Mouse (Mus musculus) gastrocnemius, postnatal 4 days (tissue): ENCODE data around the gene Adgrd1. TPM values are rescaled to one million over a fixed set of nuclear protein-coding genes. Genes with fewer than 3 reads are reported as not detected.
"Not testable (repeated sequence)": the region's sequence is repeated elsewhere in the genome, so short reads cannot be mapped to it uniquely, and the experiment has no call there.

Experiments
- DNase-seq, 2 experiments: peaks; one replicate each; pipeline ENCODE4 v3.0.0; 2021 to 2022; ENCODE audit warnings: low spot score in 2 of 2, mixed read lengths in 2 of 2
- total RNA-seq, 2 experiments: library from RNA; stranded (reverse); gene quantifications; 2 replicates each; pipeline ENCODE4 v1.2.3; 2021

The Adgrd1 gene
- total RNA-seq, 2 experiments from 2014 or later: 14.9 to 17.3 TPM

GRCm38 (mm10) chr5:129092345-129093065 lies 4.0 kb upstream of the Adgrd1 start:
- no peak for DNase-seq

DNA sequence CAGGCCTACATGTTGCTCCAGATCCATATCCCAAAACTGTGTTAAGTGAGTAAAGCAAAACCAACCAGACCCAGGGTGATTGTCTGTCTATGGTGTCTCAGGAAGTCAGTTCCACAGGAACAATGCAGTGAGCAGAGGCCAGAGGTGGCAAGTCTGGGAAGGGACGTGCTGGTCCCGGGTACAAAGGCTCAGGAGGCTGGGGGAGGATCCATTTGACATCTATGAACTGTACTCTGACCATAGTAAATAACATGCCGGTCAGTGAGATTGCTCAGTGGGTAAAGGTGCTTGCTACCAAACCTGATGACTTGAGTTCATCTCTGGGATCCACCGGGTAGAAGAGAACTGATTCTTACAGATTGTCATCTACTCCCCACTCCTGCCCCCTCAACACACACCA lies 3.4 kb upstream of the Adgrd1 start:
- DNase-seq: no peak

- no peak for DNase-seq
These were observed 2.3 kb upstream of the Adgrd1 start for GRCm38 (mm10) chr5:129094236-129094635.

- no peak for DNase-seq
These were observed 7.5 kb downstream of the Adgrd1 start for GRCm38 (mm10) chr5:129104043-129104442.

DNA sequence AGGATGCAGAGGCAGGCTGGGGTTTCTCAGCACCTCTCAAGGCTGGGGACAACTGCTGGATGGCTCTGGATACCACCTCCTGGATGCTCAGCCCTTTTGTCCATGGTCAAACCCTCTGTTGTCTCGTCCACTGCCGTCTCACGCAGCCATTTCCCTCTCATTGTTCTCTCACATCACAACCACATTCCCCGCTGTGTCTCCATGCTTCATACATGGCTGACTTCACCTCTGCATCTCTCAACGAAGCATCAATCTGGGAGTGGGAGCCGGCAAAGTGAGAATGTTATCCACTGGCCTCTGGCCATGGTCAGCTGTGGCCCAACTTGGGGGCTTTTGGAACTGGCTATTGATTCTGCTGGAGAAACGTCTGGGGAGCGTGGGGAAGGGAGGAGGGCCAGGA lies 15.2 kb downstream of the Adgrd1 start:
- no peak for DNase-seq

DNA sequence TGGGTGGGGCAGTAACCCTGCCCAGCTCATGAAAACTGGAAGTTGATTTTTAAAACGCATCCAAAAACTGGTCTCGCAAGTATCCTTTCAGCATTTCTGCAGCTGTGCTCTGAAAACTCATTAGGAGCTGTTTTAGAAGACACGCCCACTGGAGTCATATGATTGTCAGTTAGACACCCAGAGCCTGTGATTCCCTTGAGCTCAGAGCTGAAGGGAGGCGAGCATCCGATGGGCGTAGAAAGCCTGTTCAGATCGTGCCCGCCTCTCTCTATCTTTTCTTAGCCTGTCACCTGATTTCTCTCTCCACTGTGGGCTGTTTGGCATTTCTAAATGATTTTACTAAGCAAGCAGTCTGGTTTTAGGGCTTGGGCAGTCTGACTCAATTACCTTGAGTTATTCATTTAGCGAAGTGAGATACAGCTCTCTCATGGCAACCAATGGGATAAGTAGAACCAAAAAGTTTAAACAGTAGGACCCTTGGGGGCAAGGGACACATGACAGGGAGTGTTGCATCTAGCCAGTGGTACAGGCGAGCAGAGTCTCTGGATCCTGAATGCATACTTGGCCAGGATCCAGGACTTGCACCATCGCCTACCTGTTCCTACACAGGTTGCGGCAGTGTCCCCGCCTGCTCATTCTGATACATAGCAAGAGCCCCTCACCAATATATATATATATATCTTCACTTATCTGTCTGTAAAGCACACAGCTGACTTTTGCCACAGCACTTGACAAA lies 17.4 kb downstream of the Adgrd1 start:
- DNase-seq: no peak

DNA sequence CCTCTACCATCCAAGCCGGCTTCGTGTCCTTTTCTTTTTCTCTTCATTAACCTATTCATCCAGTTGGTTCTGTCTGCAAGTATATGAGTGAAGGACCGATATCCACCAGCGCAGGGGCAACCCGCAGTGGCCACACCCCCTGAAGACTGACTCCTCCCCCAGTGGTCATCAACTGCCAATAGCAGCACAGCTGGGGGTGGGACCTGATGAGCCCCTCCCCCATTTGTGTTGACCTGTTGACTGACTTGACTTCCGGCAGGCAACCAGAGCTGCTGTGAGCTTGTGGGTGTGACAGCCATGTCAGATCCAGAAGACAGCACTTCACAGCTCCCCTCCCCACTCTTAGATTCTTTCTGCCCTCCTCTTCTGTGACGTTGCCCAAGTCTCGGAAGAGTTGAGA lies 19.7 kb downstream of the Adgrd1 start:
- DNase-seq: no peak

- DNase-seq: no peak
These were observed 21.1 kb downstream of the Adgrd1 start for GRCm38 (mm10) chr5:129117593-129118113.

DNA sequence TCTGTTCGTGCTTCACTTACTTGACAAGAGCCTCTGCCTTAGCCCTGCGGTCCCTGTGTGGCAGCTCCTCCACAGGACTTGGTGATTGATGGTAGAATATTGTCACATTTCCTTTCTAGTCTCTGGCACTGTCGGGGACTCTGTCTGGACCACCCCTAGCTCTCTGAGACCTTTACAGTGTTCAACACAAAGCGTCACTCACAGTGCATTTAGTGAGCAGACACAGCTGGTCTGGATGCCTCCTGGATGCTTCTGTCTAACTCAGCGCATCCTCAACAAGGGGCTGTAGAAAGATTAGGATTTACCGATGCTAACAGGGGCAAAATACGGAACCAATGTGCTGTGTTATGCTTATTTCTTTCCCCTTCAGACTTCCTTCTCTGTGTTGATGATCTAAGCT lies 22.0 kb downstream of the Adgrd1 start:
- no peak for DNase-seq

DNA sequence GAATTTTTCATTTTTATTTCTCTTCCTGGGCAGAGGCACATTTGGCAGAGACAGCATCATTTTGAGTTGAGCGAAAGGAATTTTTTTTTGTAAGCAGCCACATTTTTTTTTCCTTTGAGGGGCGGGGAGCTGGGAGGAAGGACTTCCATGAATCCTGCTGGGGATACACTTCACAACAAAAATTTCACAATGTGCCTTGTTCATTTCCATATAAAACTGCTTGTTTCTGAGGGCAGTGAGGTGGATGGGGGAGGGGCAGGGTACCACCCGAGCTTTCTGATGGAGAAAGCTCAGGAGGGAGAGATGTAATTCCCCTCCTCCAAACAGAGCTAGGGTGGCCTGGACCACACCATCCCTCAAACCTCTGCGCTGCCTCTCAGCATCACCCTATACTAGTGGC lies 22.6 kb downstream of the Adgrd1 start:
- DNase-seq: no peak

DNA sequence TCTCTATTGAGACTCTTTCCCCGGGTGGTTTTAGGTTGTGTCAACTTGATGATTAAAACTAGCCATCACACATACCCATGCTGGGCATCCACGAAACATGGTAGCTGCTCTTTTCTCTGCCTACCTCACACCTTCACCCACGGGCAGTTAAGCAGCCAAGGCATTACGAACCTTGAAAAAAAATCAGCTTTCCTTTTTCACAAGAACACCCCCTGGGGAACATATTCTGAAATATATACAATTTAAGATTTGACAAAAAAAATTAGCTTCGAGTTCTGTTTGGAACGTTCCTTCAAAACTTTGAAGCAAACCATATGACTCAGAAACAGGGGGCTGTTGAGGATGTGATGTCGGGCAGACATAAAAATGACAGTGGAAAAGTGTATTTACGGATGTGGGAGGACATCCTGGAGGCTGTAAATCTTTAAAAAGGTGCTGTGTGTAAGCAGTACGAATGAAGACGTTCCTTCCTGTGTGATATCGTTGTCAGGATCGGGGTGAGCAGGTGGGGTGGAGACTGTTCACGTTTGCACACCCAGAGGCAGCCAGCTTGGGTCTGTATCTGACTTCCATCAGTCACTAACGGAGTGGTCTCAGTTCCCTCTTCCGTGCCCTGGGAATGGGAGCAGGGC lies 25.2 kb downstream of the Adgrd1 start:
- DNase-seq: no peak

GRCm38 (mm10) chr5:129122491-129122890 lies 25.9 kb downstream of the Adgrd1 start:
- no peak for DNase-seq

DNA sequence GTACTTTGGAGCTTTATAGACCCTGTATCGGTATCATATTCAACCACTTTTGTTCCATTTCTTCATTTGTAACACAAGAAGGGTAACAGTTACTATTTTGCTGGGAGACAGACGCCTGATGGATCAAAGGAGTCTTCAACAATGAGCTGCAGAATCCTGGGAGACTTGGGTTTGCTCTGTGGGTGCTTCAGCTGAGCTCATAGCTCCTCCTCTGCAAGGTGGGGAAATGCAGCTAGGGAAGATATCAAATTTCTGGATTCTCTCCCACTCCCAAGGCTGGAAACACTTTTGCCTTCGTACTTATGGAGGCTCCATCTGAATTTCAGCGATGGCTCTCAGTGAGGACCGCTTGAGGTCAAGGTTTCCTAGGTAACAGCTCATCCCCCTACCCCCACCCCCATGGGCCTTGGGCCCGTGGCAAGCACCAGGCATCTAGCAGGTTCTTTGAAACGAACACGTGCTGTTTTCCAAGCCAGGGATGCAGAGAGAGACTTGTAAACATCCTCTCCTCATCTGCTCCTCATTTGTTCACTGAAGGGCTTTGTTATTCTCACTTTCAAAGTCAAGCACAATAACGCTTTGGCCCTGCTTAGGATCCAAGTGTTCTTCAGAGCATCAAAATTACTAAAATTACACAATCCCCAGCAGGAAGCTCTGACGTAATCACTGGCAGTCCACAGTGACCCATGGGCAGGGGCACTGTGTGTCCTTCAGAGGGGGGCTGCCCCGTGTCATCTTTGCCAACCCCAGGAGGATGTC lies 27.7 kb downstream of the Adgrd1 start:
- DNase-seq: no peak

DNA sequence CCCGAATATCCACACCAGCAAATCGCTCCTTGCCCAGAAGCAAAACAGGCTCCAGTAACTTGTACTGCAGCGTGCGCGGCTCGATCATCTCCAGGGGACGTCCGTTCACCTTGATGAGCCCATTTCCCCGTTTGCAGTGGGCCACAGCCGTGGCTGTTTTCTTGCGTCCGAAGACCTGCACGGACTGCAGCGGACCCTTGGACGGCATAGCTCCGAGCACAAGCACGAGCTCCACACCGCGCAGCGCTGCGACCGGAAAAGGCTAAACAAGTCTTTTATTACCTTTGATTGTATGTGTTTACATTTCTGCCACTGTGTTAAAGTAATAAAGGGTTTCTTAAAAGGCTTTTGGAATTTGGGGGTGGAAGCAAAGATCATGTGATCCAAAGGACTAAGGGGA lies 31.8 kb downstream of the Adgrd1 start:
- DNase-seq: not testable (repeated sequence)

- no peak for DNase-seq
These were observed 33.8 kb downstream of the Adgrd1 start for GRCm38 (mm10) chr5:129130301-129130700.

DNA sequence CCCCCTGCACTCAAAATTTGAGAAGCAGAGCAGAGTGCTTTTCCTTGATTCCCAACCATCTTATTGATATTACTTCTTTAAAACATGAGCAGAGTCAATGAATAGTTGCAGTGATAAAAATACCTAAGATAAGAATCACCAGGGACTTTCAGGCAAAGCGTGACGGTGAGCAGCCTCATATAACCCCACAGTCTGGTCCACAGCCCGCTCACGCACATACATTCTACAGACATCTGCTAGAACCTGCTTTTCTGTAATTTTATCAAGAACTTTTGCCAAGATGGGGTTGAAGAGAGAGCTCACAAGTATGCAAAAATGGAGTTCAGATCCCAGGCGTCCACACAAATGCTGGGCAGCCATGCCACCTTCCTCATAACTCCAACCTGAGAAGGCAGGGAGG lies 40.9 kb downstream of the Adgrd1 start:
- no peak for DNase-seq

DNA sequence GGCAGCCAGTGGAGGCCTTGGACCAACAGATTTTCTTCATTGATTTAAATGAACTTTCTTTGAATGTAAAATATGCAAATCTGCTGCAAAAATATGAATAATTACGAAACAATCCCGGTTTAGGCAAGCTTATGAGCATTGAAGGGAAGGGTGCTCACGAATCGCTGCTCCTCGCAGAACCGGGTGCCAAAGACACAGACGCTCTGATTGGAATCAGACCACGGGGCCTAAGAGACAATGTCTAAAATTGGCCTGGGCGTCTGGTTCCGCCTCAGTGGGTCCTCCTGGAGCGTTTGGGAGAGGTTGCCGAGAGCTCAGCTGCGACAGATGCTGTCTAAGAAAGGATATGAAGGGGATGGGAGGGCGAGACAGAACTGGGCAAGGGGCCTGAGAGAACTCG lies 42.0 kb downstream of the Adgrd1 start:
- peak in 1 of 2 experiments; percentile 36 for DNase-seq

- no peak for DNase-seq
These were observed 46.3 kb downstream of the Adgrd1 start for GRCm38 (mm10) chr5:129142801-129143200.

GRCm38 (mm10) chr5:129145307-129145935 lies 48.9 kb downstream of the Adgrd1 start:
- no peak for DNase-seq

DNA sequence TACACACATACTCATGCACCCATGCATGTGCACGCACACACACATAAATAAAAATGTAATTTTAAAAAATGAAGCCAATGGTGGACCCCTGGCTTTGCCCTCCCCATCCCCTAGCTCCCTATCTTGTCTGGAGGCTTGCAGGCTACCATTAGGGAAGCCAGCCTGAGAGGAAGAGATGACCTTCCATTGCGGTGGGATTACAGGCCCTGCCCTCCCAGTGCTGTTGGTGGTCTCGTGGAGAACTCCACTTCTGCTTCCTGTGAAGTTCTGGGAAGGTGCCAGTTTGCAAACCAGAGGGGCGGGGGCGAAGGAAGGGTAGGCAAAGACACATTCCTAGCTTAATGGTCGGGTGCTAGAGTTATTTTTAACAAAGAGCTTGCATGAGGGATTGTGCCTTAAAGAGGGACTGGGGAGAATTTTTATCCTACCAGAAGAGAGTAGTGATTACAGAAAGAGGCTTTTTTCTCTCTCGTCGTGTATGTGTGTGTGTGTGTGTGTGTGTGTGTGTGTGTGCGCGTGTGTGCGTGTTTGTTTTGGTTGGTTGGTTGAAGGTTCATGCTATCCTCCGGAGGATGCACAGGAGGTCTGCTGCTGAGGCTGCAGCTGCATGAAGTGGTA lies 50.5 kb downstream of the Adgrd1 start:
- DNase-seq: no peak
